Mouse (Mus musculus) MEL (cell line): ENCODE results near the gene Tll2.

Experiments used
- CHD1 ChIP-seq: IDR thresholded peaks from 2 replicates; pipeline ENCODE4 v1.6.1; 2012; ENCODE audit warnings: low read depth, mild to moderate bottlenecking, inconsistent platforms, low read length, improper control_type of control experiment
- CTCF ChIP-seq, 3 experiments: IDR thresholded peaks in 2 of 3; conservative IDR thresholded peaks in 1 of 3; 2 replicates each; pipeline ENCODE4 v1.5.1; 2011 to 2012; ENCODE audit warnings: low read length in 3 of 3, low read depth in 2 of 3, mild to moderate bottlenecking in 2 of 3, improper control_type of control experiment in 1 of 3, inconsistent platforms in 1 of 3, mixed read lengths in 1 of 3, moderate library complexity in 1 of 3; ENCODE audit not compliant: control insufficient read depth in 1 of 3, insufficient read depth in 1 of 3, poor library complexity in 1 of 3, severe bottlenecking in 1 of 3
- E2F4 ChIP-seq: IDR thresholded peaks from 2 replicates; pipeline ENCODE4 v1.6.1; 2011; ENCODE audit warnings: low read depth, low read length, improper control_type of control experiment, borderline replicate concordance
- ETS1 ChIP-seq: IDR thresholded peaks from 2 replicates; pipeline ENCODE4 v1.6.1; 2012; ENCODE audit warnings: low read depth, mild to moderate bottlenecking, inconsistent platforms, low read length, improper control_type of control experiment, moderate library complexity
- GATA1 ChIP-seq: IDR thresholded peaks from 2 replicates; pipeline ENCODE4 v1.6.1; 2011; ENCODE audit warnings: low read depth, low read length, improper control_type of control experiment
- MAX ChIP-seq: IDR thresholded peaks from 2 replicates; pipeline ENCODE4 v1.6.1; 2011; ENCODE audit warnings: low read length, improper control_type of control experiment
- POLR2A ChIP-seq, 2 experiments: IDR thresholded peaks; 2 replicates each; pipeline ENCODE4 v1.6.1; 2011 to 2012; ENCODE audit warnings: low read length in 2 of 2, mild to moderate bottlenecking in 2 of 2, control low read depth in 1 of 2, improper control_type of control experiment in 1 of 2, low read depth in 1 of 2, moderate library complexity in 1 of 2; ENCODE audit not compliant: control insufficient read depth in 1 of 2, insufficient read depth in 1 of 2, poor library complexity in 1 of 2
- POLR2AphosphoS2 ChIP-seq: IDR thresholded peaks from 2 replicates; pipeline ENCODE4 v1.6.1; 2011; ENCODE audit warnings: low read length, improper control_type of control experiment
- SIN3A ChIP-seq: IDR thresholded peaks from 2 replicates; pipeline ENCODE4 v1.6.1; 2012; ENCODE audit warnings: low read length, improper control_type of control experiment, inconsistent platforms
- TAL1 ChIP-seq: IDR thresholded peaks from 2 replicates; pipeline ENCODE4 v1.6.1; 2012; ENCODE audit warnings: mild to moderate bottlenecking, inconsistent platforms, low read length, moderate library complexity, mixed read lengths
- TCF12 ChIP-seq: IDR thresholded peaks from 2 replicates; pipeline ENCODE4 v1.6.1; 2014; ENCODE audit warnings: low read depth, mild to moderate bottlenecking, inconsistent platforms, low read length, improper control_type of control experiment, moderate library complexity
- ZC3H11A ChIP-seq: IDR thresholded peaks from 2 replicates; pipeline ENCODE4 v1.6.1; 2012; ENCODE audit warnings: low read depth, mild to moderate bottlenecking, inconsistent platforms, low read length, improper control_type of control experiment
- ZNF384 ChIP-seq: IDR thresholded peaks from 2 replicates; pipeline ENCODE4 v1.6.1; 2012; ENCODE audit warnings: low read depth, mild to moderate bottlenecking, inconsistent platforms, low read length, improper control_type of control experiment

DNA sequence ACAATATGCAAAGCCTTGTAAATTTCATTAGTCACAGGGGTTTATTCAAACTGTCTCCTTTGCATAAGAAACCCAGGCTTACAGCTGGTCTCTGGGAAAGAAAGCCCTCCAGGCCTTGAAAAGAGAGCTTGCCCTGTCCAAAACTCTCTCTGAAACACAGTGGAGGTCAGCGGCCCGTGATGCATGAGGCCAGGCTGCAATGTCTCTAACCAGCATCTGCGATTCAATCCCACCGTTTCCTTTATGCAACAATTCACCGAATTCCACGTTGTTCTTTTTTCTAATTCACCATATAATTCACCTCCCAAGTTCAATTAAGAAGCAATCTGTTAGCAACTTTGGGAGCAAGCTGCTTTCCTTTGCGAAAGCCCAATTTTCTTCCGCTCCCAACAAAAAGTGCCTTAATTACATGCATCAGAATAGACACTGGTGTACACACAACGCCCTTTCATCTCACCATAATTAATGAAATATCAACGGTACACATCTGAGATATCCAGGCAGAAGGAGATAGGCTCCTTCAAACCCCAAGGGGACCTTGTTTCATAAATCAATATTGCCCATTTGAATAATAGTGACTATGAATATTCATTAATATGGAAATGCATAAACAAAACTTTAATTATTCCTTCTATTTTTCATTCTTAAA, 42.1 kb downstream of the Tll2 start:
- no peak for TF ChIP-seq CTCF (IDR thresholded peaks at IDR 0.05 in 2 of 3, conservative IDR thresholded peaks at IDR 0.05 in 1 of 3; ENCODE audit: control insufficient read depth in 1 of 3, insufficient read depth in 1 of 3, low read depth in 2 of 3, low read length in 3 of 3, poor library complexity in 1 of 3, severe bottlenecking in 1 of 3)
- no peak for TF ChIP-seq ZC3H11A
- no peak for TF ChIP-seq GATA1
- TF ChIP-seq TCF12: no peak
- no peak for TF ChIP-seq ZNF384
- no peak for TF ChIP-seq POLR2AphosphoS2
- TF ChIP-seq MAX: no peak
- TF ChIP-seq POLR2A (IDR thresholded peaks at IDR 0.05; ENCODE audit: control insufficient read depth in 1 of 2, insufficient read depth in 1 of 2, low read depth in 1 of 2, low read length in 2 of 2, poor library complexity in 1 of 2): no peak
- no peak for TF ChIP-seq ETS1
- TF ChIP-seq TAL1: no peak
- no peak for TF ChIP-seq E2F4
- no peak for TF ChIP-seq CHD1
- no peak for TF ChIP-seq SIN3A
